Mouse (Mus musculus) lung, embryonic 14.5 days (tissue): ENCODE measurements around the gene Ccdc191. TPM values are rescaled to one million over a fixed set of nuclear protein-coding genes. Genes with fewer than 3 reads are reported as not detected.

Source experiments
- ATAC-seq: fragments of 200-750 bp; cut with Nextera tagmentation; 2 replicates; pipeline ENCODE4 v1.8.0; 2017; ENCODE audit warnings: mild to moderate bottlenecking, moderate TSS enrichment, moderate library complexity; ENCODE audit not compliant: insufficient read depth
- DNase-seq: peaks from one replicate; pipeline ENCODE4 v3.0.0-alpha.2; 2015
- H3K27ac ChIP-seq: fragments of 300-500 bp; sonication (generic); 2 replicates; pipeline ENCODE4 v1.5.1; 2014; ENCODE audit warnings: low read depth, mild to moderate bottlenecking, moderate library complexity
- H3K27me3 ChIP-seq: fragments of 300-500 bp; sonication (generic); 2 replicates; pipeline ENCODE4 v1.6.1; 2014; ENCODE audit warnings: low read length, control low read depth; ENCODE audit not compliant: insufficient read depth
- H3K36me3 ChIP-seq: fragments of 300-500 bp; sonication (generic); 2 replicates; pipeline ENCODE4 v1.6.1; 2014; ENCODE audit warnings: control low read depth; ENCODE audit not compliant: insufficient read depth
- H3K4me1 ChIP-seq: fragments of 300-500 bp; sonication (generic); 2 replicates; pipeline ENCODE4 v1.6.1; 2014; ENCODE audit warnings: antibody characterized with exemption, control low read depth; ENCODE audit not compliant: insufficient read depth
- H3K4me2 ChIP-seq: fragments of 300-500 bp; sonication (generic); 2 replicates; pipeline ENCODE4 v1.6.1; 2014; ENCODE audit warnings: mild to moderate bottlenecking
- H3K4me3 ChIP-seq: fragments of 300-500 bp; sonication (generic); 2 replicates; pipeline ENCODE4 v1.5.1; 2014; ENCODE audit warnings: low read depth, low read length
- H3K9ac ChIP-seq: fragments of 300-500 bp; sonication (generic); 2 replicates; pipeline ENCODE4 v1.6.1; 2014
- H3K9me3 ChIP-seq: fragments of 300-500 bp; sonication (generic); 2 replicates; pipeline ENCODE4 v1.6.1; 2016; ENCODE audit warnings: low read depth, low read length, control low read depth
- CTCF ChIP-seq: IDR thresholded peaks from 2 replicates; pipeline ENCODE4 v1.5.1; 2016; ENCODE audit warnings: antibody characterized with exemption, low read depth
- WGBS: fragments of 180-500 bp; shearing (Covaris S2); extraction: QIAGEN DNeasy Blood & Tissue Kit; methylation state at CpG from one replicate; pipeline ENCODE4 v1.1.7; 2014; 5-methylcytosine and 5-hydroxymethylcytosine counted together
- microRNA-seq: library from miRNA; unstranded; fragments of <30 nt; microRNA quantifications from one replicate; pipeline ENCODE4, GENCODE M21; 2016; ENCODE audit warnings: borderline number of aligned reads
- polyA plus RNA-seq: library from polyadenylated mRNA; unstranded; fragments of >200 nt; fragmentation: Nextera tagmentation; extraction: Ambion mirVana; gene quantifications from 2 replicates; pipeline ENCODE4 v1.2.1, GENCODE M21; 2014

Ccdc191 gene
- polyA plus RNA-seq, 1 experiment from 2014 or later: 10.5 TPM

- no peak for DNase-seq
- no peak overlapping the region for H3K9ac ChIP-seq
- H3K4me3 ChIP-seq: no peak overlapping the region
- no peak overlapping the region for H3K4me2 ChIP-seq
- H3K9me3 ChIP-seq: no peaks in the 10 kb centered on the region
- H3K27ac ChIP-seq: no peak overlapping the region
- H3K4me1 ChIP-seq: no peaks in the 10 kb centered on the region
- 47% methylated on average over 5 of the region's 5 CpGs for WGBS
- no peak for ATAC-seq
- H3K36me3 ChIP-seq: no peaks in the 10 kb centered on the region
- no peak for TF ChIP-seq CTCF
- no peaks in the 10 kb centered on the region for H3K27me3 ChIP-seq
Measured at GRCm38 (mm10) chr16:44011010-44011409, 121.4 kb downstream of the Ccdc191 start.

Small RNA genes lying within 50 kb of the gene (microRNA-seq; reads per million reads assigned to microRNA genes)
- not detected for gene Mir3470b

Other genes starting within 250 kb of the Ccdc191 start
- not detected in 2 replicates for gene Tigit, start 225.7 kb upstream of the Ccdc191 start, polyA plus RNA-seq
- not detected in 2 replicates for gene Drd3, start 135.8 kb upstream of the Ccdc191 start, polyA plus RNA-seq
- gene Qtrt2, start 37.0 kb downstream of the Ccdc191 start, polyA plus RNA-seq: 39.5 and 43.0 TPM in 2 replicates
- 2.1 TPM in 2 replicates for gene Zdhhc23, start 90.0 kb downstream of the Ccdc191 start, polyA plus RNA-seq
- 5.6 and 6.6 TPM in 2 replicates for gene Gramd1c, start 173.5 kb downstream of the Ccdc191 start, polyA plus RNA-seq
- gene Atp6v1a, start 249.9 kb downstream of the Ccdc191 start, polyA plus RNA-seq: 56.4 and 59.6 TPM in 2 replicates